Mouse (Mus musculus) stomach, embryonic 15.5 days (tissue): ENCODE measurements at regions not wholly inside any gene's neighbourhood (a gene's known extent, or its start where the extent isn't known, plus 50 kb on each side); places are given as distances from the start of the nearest gene placed in this dataset.
A peak's percentile ranks its signal among the peaks of the same experiment; 100 is the strongest.

Experiments used
- ATAC-seq: fragments of 200-750 bp; cut with Nextera tagmentation; 2 replicates; pipeline ENCODE4 v1.8.0; 2017; ENCODE audit warnings: low read depth, moderate number of reproducible peaks, moderate TSS enrichment; ENCODE audit not compliant: insufficient read depth, low FRiP score
- H3K27ac ChIP-seq: fragments of 300-500 bp; sonication (generic); 2 replicates; pipeline ENCODE4 v1.5.1; 2015; ENCODE audit warnings: mild to moderate bottlenecking, inconsistent platforms
- H3K27me3 ChIP-seq: fragments of 300-500 bp; sonication (generic); replicated peaks from 2 replicates; pipeline ENCODE4 v1.6.1; 2015; ENCODE audit warnings: inconsistent platforms
- H3K36me3 ChIP-seq: fragments of 300-500 bp; sonication (generic); 2 replicates; pipeline ENCODE4 v1.6.1; 2015; ENCODE audit warnings: inconsistent platforms
- H3K4me1 ChIP-seq: fragments of 300-500 bp; sonication (generic); 2 replicates; pipeline ENCODE4 v1.6.1; 2015; ENCODE audit warnings: inconsistent platforms
- H3K4me2 ChIP-seq: fragments of 300-500 bp; sonication (generic); 2 replicates; pipeline ENCODE4 v1.6.1; 2015; ENCODE audit warnings: mild to moderate bottlenecking, inconsistent platforms
- H3K4me3 ChIP-seq: fragments of 300-500 bp; sonication (generic); replicated peaks from 2 replicates; pipeline ENCODE4 v1.5.1; 2015; ENCODE audit warnings: inconsistent platforms
- H3K9ac ChIP-seq: fragments of 300-500 bp; sonication (generic); 2 replicates; pipeline ENCODE4 v1.6.1; 2015; ENCODE audit warnings: inconsistent platforms
- H3K9me3 ChIP-seq: fragments of 300-500 bp; sonication (generic); 2 replicates; pipeline ENCODE4 v1.6.1; 2016; ENCODE audit warnings: inconsistent platforms
- WGBS: fragments of 180-500 bp; shearing (Covaris S2); methylation state at CpG from one replicate; pipeline ENCODE4 v1.1.7; 2015; 5-methylcytosine and 5-hydroxymethylcytosine counted together

DNA sequence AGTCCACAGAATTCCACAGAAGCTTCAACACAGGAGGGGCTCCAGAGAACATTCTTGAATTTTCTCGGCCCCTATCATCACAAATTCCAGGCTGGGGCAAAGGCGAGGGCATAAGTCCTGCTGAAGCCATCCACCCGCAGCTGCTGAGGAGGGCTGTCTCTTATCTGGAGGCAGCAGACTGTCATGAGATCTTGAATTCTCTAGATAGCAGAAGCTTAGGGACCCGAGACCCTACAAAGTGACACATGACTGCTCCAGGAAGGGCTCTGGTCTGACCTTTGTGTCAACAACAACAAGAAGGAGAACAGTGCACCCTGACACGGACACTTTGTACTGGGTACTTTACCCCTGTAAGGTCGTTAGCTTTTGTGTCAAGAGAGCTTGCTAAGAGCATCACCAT lies 57.2 kb downstream of the Lao1 start:
- H3K27ac ChIP-seq = peak overlapping the region; percentile 72
- peaks cover 10% of the 10 kb centered on the region for H3K4me1 ChIP-seq
- no peak overlapping the region for H3K9ac ChIP-seq
- H3K27me3 ChIP-seq = no peaks in the 10 kb centered on the region
- no peak overlapping the region for H3K4me3 ChIP-seq
- no peaks in the 10 kb centered on the region for H3K9me3 ChIP-seq
- H3K4me2 ChIP-seq = no peak overlapping the region
- peak; percentile 79 for ATAC-seq
- H3K36me3 ChIP-seq = no peaks in the 10 kb centered on the region
- WGBS = 38% methylated on average over 6 of the region's 6 CpGs

DNA sequence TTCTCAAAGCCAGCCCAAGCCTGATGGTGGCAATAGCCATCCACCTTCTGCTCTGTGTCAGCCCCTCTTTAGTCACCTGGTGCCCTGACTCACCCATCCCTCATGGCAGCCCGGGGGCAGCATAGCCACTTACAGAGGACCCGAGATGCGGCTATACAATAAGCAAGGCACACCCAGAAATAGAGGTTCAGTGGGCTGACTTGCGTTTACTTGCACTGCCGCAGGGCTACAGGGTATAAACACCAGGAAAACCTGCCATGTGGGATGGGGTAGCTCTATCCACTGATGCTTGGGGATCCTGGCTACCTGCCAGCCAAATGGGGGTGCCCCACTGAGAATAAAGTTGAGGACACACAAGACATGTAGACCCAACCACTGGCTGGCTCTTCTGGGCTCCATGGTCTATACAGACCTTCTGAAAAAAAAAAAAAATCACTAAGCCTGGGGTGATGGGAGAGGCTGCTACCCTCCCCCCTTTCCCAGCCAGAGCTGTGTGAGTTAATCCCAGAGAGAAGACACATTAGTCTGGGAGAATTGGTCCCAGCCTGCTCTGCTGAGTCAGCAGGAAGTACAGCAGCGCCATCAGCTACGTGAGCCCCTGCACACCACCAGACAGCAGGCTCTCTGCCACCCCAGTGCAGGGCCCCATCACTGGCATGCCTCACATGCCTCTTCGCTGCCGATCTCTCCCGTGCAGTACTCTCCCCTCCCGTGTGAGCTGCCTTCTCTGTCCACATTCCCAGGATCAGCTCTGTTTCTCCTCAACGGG lies 57.8 kb downstream of the Lao1 start:
- H3K9me3 ChIP-seq = no peaks in the 10 kb centered on the region
- peak overlapping the region; percentile 72 for H3K27ac ChIP-seq
- H3K9ac ChIP-seq = no peak overlapping the region
- peak; percentile 70 for ATAC-seq
- H3K4me3 ChIP-seq = no peak overlapping the region
- no peaks in the 10 kb centered on the region for H3K27me3 ChIP-seq
- WGBS = 28% methylated on average over 12 of the region's 12 CpGs
- H3K4me1 ChIP-seq = peaks cover 10% of the 10 kb centered on the region
- no peaks in the 10 kb centered on the region for H3K36me3 ChIP-seq
- peak overlapping the region; percentile 43 for H3K4me2 ChIP-seq

DNA sequence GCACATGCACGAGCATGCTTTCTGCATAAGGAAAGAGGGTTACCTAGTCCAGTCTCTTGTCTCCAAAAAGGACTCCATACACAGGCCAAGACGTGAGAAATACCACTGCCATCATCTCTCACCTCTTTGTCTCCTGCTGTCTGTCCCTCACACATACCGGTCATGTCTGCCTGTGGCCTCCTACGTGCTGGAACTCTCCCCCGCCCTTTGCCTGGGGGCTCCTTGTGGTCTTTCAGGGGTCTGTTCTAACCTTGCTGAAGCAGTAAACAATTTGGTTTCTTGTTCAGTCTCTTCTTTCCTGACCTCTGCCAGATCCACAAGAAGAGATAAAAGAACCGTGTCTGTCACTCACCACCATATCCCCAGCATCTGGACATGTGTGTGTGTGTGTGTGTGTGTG lies 61.0 kb downstream of the Lao1 start:
- no peak overlapping the region for H3K9ac ChIP-seq
- H3K27me3 ChIP-seq = no peaks in the 10 kb centered on the region
- H3K4me3 ChIP-seq = no peak overlapping the region
- no peak for ATAC-seq
- H3K27ac ChIP-seq = 0 out of 2 replicates have a peak overlapping the region, but pooled peaks have one; percentile 24
- H3K4me1 ChIP-seq = peaks cover 10% of the 10 kb centered on the region
- no peak overlapping the region for H3K4me2 ChIP-seq
- WGBS = 48% methylated on average over 6 of the region's 6 CpGs
- H3K9me3 ChIP-seq = no peaks in the 10 kb centered on the region
- H3K36me3 ChIP-seq = no peaks in the 10 kb centered on the region

DNA sequence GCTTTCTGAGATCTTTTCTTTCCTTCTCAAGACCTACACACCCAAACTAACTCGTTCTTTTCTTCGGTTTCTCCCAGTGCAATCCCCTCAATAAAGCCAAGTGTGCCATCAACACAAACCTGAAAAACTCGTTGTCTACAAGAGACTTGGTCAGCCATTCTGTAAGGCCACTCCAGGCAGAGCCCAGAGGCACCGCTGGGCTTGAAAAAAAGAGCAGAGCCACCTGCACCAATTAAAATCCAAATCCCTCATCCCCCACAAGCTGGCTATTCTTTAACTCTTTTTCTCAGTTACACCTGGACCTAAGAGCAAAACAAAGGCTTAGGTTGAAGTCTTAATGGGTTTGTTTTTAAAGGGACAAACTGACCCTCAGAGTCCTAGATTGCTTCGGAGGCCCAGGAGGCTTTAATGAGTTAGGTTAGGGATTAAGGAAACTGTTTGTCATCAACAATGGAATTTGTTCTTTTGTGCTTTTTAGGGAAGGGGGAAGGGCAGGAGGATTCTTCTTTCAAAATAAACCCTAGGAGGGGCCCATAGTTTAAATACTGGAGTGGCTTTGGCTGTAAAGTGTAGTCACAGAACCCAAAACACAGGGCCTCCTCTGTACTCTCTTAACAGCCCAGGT lies 65.0 kb downstream of the Lao1 start:
- no peak for ATAC-seq
- Histone ChIP-seq H3K27ac (no peak overlapping the region), H3K27me3 (no peaks in the 10 kb centered on the region), H3K4me3 (no peak overlapping the region), H3K9me3 (no peaks in the 10 kb centered on the region), H3K4me1 (peaks cover 17% of the 10 kb centered on the region), H3K36me3 (no peaks in the 10 kb centered on the region), H3K9ac (no peak overlapping the region), H3K4me2 (no peak overlapping the region)
- 33% methylated on average over 5 of the region's 5 CpGs for WGBS

DNA sequence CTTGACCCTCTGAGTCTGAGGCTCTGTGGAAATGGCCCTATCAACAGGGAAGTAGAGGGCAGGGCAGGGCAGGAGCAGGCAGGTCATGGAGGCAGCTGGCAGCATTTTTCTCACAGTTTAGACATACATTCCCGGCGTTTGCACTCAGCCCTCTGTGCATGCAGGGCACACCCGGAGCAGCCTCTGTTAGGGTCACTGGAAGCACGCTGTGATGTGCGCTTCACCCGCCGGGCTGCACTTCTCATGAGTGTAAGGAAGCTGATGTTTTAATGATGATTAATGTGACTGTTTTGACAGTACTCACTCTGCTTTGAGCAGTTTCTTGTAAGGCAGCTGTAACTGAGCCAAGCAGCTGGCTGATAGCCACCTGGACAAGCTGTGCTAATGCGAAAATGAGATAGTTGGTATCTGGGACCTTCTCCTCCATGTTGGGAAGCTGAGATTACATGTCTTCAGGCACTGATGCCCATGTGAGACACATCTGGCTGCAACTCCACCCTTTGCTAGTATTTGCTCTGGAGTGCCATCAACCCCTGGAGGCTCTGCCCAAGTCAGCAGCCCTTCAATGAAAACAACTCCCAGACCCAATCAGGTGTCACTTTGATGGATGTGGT lies 66.9 kb downstream of the Lao1 start:
- ATAC-seq = peak; percentile 91
- Histone ChIP-seq H3K27me3 (no peaks in the 10 kb centered on the region), H3K9me3 (no peaks in the 10 kb centered on the region), H3K36me3 (no peaks in the 10 kb centered on the region), H3K4me3 (no peak overlapping the region), H3K4me2 (no peak overlapping the region), H3K9ac (no peak overlapping the region), H3K27ac (peak overlapping the region; percentile 33; the same call in 1 of the 2 replicates), H3K4me1 (peaks cover 17% of the 10 kb centered on the region)
- WGBS = 15% methylated on average over 8 of the region's 8 CpGs

DNA sequence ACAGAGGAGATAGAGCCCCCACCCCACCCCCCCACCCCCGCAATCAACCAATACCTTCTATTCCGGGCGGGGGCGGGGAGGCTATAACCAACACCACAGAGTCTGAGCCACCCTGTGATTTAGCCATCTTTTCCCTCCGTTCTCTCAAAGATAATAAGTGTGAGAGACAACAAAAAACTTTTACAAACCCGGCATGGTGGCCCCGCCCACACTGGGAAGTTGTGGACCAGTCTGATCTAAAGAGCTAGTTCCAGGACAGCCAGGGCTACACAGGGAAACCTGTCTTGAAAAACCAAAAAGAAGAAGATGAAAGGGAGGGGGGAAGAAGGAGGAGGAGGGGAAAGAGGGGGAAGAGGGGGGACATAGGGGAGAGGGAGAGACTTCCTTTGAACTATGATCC lies 67.7 kb downstream of the Lao1 start:
- Histone ChIP-seq H3K4me1 (peaks cover 17% of the 10 kb centered on the region), H3K9ac (no peak overlapping the region), H3K4me3 (no peak overlapping the region), H3K27me3 (no peaks in the 10 kb centered on the region), H3K4me2 (no peak overlapping the region), H3K27ac (no peak overlapping the region), H3K36me3 (no peaks in the 10 kb centered on the region), H3K9me3 (no peaks in the 10 kb centered on the region)
- no peak for ATAC-seq
- 47% methylated on average over 7 of the region's 7 CpGs for WGBS

DNA sequence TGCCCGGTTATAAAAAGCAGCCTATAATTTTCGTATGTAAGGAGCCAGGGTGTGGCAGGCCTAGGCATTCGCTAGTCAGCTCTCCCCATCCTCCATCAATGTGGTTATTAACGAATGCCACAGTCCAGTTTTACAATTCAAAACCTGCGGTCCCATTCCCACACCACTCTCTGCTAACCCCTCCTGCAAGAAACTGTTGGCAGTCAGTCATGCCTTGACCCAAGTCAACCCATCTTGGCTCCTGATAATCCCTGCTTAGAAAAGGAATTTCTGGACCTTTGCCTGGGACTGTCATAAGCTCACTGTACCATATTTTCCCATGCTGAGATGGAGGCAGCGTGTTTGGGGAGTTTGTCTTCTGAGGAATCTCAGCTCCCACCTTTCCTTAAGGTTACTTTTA lies 68.4 kb downstream of the Lao1 start:
- Histone ChIP-seq H3K4me2 (no peak overlapping the region), H3K4me3 (no peak overlapping the region), H3K27me3 (no peaks in the 10 kb centered on the region), H3K9me3 (no peaks in the 10 kb centered on the region), H3K27ac (no peak overlapping the region), H3K9ac (no peak overlapping the region), H3K4me1 (peaks cover 17% of the 10 kb centered on the region), H3K36me3 (no peaks in the 10 kb centered on the region)
- WGBS = 71% methylated on average over 6 of the region's 6 CpGs
- no peak for ATAC-seq

DNA sequence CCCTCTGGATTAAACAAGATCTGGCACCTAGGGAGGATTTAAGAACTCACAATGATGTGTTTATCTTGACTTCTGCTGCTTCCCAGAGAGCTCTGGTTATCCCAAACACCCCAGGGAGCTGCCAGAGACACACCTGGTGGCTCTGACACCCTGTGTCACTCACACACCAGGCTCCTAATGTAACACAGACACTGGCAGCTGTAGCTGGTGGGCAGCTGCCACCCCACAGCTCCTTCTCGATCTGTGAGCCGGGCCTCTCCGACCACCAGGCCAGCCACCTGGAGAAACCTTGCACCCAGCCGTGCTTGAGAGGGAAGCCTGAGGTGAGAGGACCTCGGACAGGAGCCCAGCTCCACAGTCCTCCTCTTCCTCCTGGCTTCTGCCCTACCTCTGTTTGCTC lies 69.5 kb downstream of the Lao1 start:
- Histone ChIP-seq H3K9ac (no peak overlapping the region), H3K36me3 (no peaks in the 10 kb centered on the region), H3K4me3 (no peak overlapping the region), H3K27me3 (no peaks in the 10 kb centered on the region), H3K27ac (no peak overlapping the region), H3K4me2 (no peak overlapping the region), H3K4me1 (peaks cover 17% of the 10 kb centered on the region), H3K9me3 (no peaks in the 10 kb centered on the region)
- 32% methylated on average over 5 of the region's 5 CpGs for WGBS
- no peak for ATAC-seq

DNA sequence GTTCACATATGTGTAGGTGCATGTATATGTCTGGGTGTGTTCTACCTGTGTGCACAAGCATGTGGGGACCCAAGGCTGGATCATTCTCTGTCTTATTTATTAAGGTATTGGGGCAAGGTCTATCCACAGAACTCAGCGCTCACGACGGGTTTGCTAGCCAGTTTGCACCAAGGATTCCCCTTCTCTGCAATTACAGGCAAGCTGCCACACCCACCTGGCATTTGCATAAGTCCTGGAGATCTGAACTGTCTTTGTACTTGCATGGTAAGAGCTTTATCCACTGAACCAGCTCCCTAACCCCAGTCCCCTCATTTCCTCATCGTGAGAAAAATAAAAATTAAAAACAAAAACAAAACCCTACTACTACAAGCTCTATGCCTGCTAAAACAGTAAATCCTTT lies 71.6 kb downstream of the Lao1 start:
- Histone ChIP-seq H3K27ac (no peak overlapping the region), H3K4me2 (no peak overlapping the region), H3K27me3 (no peaks in the 10 kb centered on the region), H3K36me3 (no peaks in the 10 kb centered on the region), H3K4me3 (no peak overlapping the region), H3K4me1 (peaks cover 16% of the 10 kb centered on the region), H3K9me3 (no peaks in the 10 kb centered on the region), H3K9ac (no peak overlapping the region)
- no peak for ATAC-seq
- WGBS = 68% methylated on average over 4 of the region's 4 CpGs

DNA sequence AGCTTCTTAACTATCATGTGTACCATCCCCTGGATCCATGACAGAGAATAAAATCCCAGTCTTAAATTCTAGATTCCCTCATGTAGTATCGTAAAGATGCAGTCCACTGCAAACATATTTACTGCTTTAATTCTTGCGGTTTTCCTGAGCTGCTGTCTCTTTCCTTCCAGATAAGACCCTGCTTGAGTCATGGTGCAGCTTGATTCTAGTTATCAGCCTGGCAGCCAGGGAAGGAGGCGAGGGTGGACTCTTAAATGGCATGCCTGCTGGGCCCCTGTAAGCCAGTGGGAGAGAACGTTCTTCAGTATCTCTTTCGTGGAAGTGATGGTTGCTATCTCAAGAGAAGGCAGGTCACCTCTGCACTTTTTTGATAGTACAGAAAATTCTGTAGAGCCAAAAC lies 71.9 kb upstream of the Slc2a1 start:
- H3K4me2 ChIP-seq = no peak overlapping the region
- no peak overlapping the region for H3K9ac ChIP-seq
- no peaks in the 10 kb centered on the region for H3K27me3 ChIP-seq
- H3K36me3 ChIP-seq = no peaks in the 10 kb centered on the region
- no peak overlapping the region for H3K4me3 ChIP-seq
- peak; percentile 94 for ATAC-seq
- H3K9me3 ChIP-seq = no peaks in the 10 kb centered on the region
- H3K27ac ChIP-seq = no peak overlapping the region
- no peaks in the 10 kb centered on the region for H3K4me1 ChIP-seq
- WGBS = 73% methylated on average over 5 of the region's 5 CpGs

DNA sequence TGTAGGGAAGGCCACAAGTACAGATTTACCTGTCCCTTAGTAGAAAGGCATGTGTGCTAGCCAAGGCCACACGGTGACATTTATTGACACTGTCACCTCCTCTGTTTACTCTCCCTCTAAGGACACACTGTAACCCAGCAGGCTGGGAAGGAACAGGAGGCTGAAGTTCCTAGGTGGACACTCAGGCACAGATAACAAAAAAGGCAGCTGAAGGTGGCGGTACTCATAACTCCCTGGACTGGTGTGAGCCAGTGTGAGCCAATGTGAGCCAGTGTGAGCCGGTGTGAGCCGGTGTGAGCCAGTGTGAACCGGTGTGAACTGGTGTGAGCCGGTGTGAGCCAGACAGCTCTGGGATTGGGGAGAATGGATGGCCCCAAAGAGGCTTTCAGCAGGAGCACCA lies 68.5 kb upstream of the Slc2a1 start:
- H3K4me3 ChIP-seq = no peak overlapping the region
- no peak overlapping the region for H3K9ac ChIP-seq
- ATAC-seq = peak; percentile 57; the same call in 1 of the 2 replicates
- no peak overlapping the region for H3K4me2 ChIP-seq
- no peaks in the 10 kb centered on the region for H3K9me3 ChIP-seq
- no peaks in the 10 kb centered on the region for H3K27me3 ChIP-seq
- no peaks in the 10 kb centered on the region for H3K36me3 ChIP-seq
- 82% methylated on average over 6 of the region's 6 CpGs for WGBS
- no peaks in the 10 kb centered on the region for H3K4me1 ChIP-seq
- H3K27ac ChIP-seq = 0 out of 2 replicates have a peak overlapping the region, but pooled peaks have one; percentile 26

DNA sequence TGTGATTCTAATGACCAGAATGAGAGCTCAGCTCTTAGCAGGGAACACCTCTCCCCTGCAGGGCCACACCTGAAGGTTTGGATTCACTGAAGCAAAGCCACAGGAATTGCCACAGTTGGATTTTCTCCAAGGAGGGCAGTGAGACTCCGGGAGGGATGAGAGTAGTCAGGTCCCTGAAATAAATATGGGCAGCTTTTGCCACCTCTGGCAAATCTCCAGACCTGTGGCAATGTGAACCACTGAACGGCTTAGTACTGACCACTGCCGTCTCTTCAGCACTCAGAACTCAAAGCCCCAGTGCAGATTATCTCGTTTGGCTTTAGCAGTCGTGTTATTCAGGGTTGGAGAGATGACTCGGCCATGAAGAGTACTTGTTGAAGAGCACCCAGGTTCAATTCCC lies 66.9 kb upstream of the Slc2a1 start:
- H3K9ac ChIP-seq = no peak overlapping the region
- ATAC-seq = no peak
- no peaks in the 10 kb centered on the region for H3K27me3 ChIP-seq
- 75% methylated on average over 6 of the region's 6 CpGs for WGBS
- H3K4me3 ChIP-seq = no peak overlapping the region
- no peaks in the 10 kb centered on the region for H3K36me3 ChIP-seq
- H3K27ac ChIP-seq = no peak overlapping the region
- no peaks in the 10 kb centered on the region for H3K9me3 ChIP-seq
- no peak overlapping the region for H3K4me2 ChIP-seq
- H3K4me1 ChIP-seq = no peaks in the 10 kb centered on the region
